Mouse (Mus musculus) large intestine, adult 2 months (tissue): ENCODE results near the gene L1cam. TPM values are rescaled to one million over a fixed set of nuclear protein-coding genes. Genes with fewer than 3 reads are reported as not detected.

Experiments used
- DNase-seq: peaks from one replicate; pipeline ENCODE4 v3.0.0-alpha.2; 2012; ENCODE audit warnings: low read depth, low spot score
- WGBS: fragments of 180-500 bp; shearing (Covaris S2); methylation state at CpG from one replicate; pipeline ENCODE4 v1.1.7; 2018; 5-methylcytosine and 5-hydroxymethylcytosine counted together
- polyA plus RNA-seq: library from polyadenylated mRNA; depleted of rRNA; stranded (reverse); fragments of >200 nt; gene quantifications from 2 replicates; pipeline ENCODE4 v1.2.3, GENCODE M21; 2012; rRNA removed

The L1cam gene
- 22.3 and 41.7 TPM in 2 replicates for polyA plus RNA-seq

DNA sequence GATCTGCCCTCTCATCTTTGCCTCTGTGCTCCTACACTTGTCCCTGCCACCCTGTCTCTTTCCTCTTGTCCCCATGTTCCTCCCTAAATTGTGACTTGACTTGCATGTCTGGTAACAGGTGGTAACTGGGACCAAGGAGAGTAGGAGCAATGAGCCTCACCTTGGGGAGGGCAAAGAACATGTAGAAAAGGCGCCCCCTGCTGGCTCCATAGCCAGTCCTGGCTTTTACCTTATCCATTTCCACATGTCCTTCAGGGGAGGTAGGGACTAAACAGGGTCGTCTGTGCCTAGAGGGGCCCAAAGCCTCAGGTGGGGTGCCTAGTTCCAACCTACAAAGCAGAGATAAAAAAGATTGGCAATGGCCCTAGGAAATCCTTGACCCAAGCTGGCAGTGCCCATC is at the start of gene L1cam:
TSS of gene L1cam (minus strand) at position 387 of the 400 bp plus-strand sequence.
- peak; percentile 33 for DNase-seq
- 6% methylated on average over 2 of the region's 2 CpGs for WGBS

GRCm38 (mm10) chrX:73942294-73942693 is 46.4 kb upstream of the L1cam start:
- WGBS, result 69% methylated on average over 2 of the region's 2 CpGs

DNA sequence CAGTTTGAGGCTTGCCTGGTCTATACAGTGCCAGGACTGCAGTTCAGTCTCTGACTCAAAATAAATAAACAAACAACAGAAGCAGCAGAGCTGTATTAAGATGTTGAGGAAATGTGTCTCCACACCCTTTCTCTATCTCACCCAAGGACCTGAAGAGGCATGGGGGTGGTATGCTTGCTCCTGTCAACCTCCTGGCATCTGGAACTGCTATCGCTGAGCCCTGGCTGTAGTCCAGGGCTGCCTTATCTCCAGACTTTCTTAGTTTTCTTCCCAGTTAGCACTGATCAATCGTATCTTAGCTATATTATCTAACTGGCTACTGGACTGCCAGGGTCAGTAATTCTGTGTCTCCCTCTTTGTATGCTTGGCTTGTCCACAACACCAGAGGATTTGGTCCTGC is 46.0 kb upstream of the L1cam start:
- 34% methylated on average over 2 of the region's 2 CpGs for WGBS
- no peak for DNase-seq

More at GRCm38 (mm10) chrX:73942294-73942693, 46.4 kb upstream of the L1cam start:
- DNase-seq, result no peak

- WGBS, result 34% methylated on average over 2 of the region's 2 CpGs
- no peak for DNase-seq
Observed at GRCm38 (mm10) chrX:73931871-73932270, 36.0 kb upstream of the L1cam start.

- DNase-seq, result no peak
- 38% methylated on average over 17 of the region's 17 CpGs for WGBS
Observed at GRCm38 (mm10) chrX:73930402-73931062, 34.6 kb upstream of the L1cam start, which contains the start of gene Renbp. Renbp (minus strand) TSS chrX:73930850.

DNA sequence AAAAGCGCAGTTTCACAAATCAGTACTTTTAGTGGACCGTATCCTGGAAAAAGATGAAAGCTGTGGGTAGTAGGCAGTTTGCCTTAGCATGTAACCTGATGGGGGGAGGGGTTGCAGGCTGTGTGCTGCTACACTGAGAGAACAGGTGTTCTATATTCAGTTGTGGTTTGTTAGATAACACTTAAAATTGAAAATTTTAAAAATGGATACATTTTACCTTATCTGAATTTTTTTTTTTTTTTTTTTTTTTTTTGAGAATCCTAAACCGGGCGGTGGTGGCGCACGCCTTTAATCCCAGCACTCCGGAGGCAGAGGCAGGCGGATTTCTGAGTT is 26.6 kb upstream of the L1cam start:
- WGBS, result 67% methylated on average over 8 of the region's 8 CpGs
- DNase-seq, result no peak

DNA sequence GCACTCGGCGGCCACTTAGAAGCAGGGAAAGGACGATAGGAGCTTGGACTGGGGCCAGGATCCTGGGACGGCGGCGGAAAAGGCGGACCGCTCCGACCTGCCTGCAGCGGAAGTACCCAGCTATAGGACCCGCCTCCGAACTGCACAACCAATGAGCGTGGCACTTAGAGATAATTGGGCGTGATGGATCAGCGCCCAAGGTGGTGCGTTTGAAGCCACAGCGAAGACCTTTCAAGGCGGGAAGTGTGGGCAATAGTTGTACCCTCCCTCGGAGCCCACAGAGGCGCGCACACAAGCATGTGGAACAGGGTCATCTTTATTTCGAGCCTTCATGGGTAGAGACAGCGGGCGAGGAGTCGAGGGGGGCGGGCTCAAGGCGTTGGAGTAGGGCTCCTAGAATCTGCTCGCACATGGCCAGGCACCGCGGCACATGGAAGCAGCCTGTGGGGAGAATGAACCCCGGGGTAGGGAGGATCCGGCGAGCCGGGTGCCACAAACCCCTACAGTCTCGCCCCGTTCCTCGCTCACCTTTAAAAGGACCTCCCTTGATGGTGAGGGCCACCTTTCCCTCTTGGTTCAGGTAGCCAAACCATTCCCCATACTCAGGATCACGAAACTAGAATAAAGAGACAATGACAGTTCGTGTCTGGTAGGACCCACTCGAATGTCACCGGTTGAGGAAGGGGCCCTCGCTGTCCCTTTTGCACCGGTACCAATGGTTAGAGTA is 26.1 kb upstream of the L1cam start, which contains the start of the genes Arhgap4 and Naa10:
TSS of gene Arhgap4 (minus strand) at position 48 of the 727 bp plus-strand sequence.
TSS of gene Naa10 (minus strand) at position 122 of the 727 bp plus-strand sequence.
- 12% methylated on average over 43 of the region's 43 CpGs for WGBS
- DNase-seq, result peak; percentile 65

- 18% methylated on average over 34 of the region's 34 CpGs for WGBS
- DNase-seq, result no peak
Observed at GRCm38 (mm10) chrX:73921285-73921822, 25.4 kb upstream of the L1cam start.

- whole genome bisulfite sequencing, result 70% methylated on average over 5 of the region's 5 CpGs
- DNase-seq, result no peak
Observed at GRCm38 (mm10) chrX:73918631-73919030, 22.7 kb upstream of the L1cam start.

GRCm38 (mm10) chrX:73916945-73917344 is 21.0 kb upstream of the L1cam start:
- 88% methylated on average over 8 of the region's 8 CpGs for WGBS

DNA sequence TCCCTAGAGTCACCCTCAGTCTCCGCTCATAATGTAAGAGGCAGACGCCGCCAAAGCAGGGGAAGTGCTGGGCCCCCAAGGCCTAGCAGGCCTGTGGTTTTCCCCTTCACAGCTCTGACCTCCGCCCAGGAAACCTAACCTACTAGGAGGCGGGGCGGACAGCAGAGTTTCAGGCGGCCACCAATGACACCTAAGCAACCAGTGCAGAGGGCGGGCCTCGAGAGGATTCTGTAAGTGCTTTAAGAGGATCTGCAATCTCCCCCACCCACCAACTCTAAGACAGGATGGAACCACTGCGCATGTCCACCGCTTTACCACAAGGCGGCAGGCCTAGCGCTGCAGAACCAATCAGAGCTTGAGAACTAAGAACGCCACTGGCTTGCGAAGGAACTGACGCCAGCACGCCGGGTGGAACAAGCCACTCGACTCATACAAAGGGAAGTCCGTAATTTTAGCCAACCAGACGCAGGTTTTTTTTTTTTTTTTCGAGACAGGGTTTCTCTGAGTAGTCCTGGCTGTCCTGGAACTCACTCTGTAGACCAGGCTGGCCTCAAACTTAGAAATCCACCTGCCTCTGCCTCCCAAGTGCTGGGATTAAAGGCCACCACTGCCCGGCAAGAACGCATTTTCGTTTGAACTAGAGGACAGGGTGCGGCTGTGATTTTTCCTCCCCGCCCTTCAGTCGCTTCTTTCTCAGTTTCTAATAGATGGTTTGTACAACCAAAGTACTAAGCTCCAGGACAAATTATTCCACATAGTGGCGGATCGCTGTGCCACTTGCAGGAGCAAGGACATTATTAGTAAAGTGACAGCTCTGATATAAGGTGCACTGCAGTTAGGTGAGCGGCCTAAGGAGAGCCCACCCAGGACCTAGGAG is 19.2 kb upstream of the L1cam start:
- peak; percentile 73 for DNase-seq
- 15% methylated on average over 31 of the region's 31 CpGs for WGBS

More at GRCm38 (mm10) chrX:73916945-73917344, 21.0 kb upstream of the L1cam start:
- no peak for DNase-seq

GRCm38 (mm10) chrX:73911588-73911987 is 15.7 kb upstream of the L1cam start:
- WGBS, result 78% methylated on average over 2 of the region's 2 CpGs
- no peak for DNase-seq

GRCm38 (mm10) chrX:73911156-73911555 is 15.3 kb upstream of the L1cam start:
- 18% methylated on average over 26 of the region's 26 CpGs for WGBS
- DNase-seq, result no peak

- no peak for DNase-seq
Observed at GRCm38 (mm10) chrX:73910451-73910850, 14.5 kb upstream of the L1cam start.

DNA sequence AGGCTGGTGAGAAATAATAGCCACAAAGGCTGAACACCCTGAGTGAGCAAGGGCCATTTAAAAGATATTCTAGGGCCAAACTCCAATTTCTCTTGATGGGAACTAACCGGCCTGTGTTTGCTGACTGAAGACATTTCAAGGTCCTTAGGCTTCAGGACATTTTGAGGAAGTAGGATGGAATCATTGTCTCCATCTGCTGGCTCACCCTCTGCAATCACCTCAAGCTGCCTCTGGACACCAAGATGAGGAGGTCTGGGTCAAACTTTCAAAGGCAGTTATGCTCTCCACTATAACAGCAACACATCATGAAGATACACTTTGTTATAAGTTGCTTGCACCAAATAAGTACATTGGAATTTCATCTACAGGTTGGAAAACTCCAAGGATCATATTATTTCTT is 14.1 kb upstream of the L1cam start:
- DNase-seq, result no peak
- 52% methylated on average over 1 of the region's 1 CpGs for WGBS

GRCm38 (mm10) chrX:73897959-73898358 is 2.1 kb upstream of the L1cam start:
- DNase-seq, result no peak
- WGBS, result 67% methylated on average over 3 of the region's 3 CpGs

DNA sequence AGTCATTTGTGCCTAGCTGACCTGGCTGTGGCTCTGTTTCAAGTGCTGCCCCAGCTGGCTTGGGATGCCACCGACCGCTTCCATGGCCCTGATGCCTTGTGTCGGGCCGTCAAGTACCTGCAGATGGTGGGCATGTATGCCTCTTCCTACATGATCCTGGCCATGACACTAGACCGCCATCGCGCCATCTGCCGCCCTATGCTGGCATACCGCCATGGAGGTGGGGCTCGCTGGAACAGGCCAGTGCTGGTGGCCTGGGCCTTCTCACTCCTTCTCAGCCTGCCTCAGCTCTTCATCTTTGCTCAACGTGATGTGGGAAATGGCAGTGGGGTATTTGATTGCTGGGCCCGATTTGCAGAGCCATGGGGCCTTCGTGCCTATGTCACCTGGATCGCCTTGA is 3.1 kb downstream of the L1cam start:
- WGBS, result 91% methylated on average over 14 of the region's 14 CpGs
- DNase-seq, result no peak

- WGBS, result 48% methylated on average over 6 of the region's 6 CpGs
- DNase-seq, result no peak
Observed at GRCm38 (mm10) chrX:73891551-73892152, 4.3 kb downstream of the L1cam start, which contains the start of gene Avpr2. Avpr2 (plus strand) TSS chrX:73892102.

GRCm38 (mm10) chrX:73881463-73881862 is 14.4 kb downstream of the L1cam start:
- no peak for DNase-seq
- 44% methylated on average over 6 of the region's 6 CpGs for WGBS
